Comparison of ENCODE assay signal across 31 mouse cellular contexts in the genomic region with DNA sequence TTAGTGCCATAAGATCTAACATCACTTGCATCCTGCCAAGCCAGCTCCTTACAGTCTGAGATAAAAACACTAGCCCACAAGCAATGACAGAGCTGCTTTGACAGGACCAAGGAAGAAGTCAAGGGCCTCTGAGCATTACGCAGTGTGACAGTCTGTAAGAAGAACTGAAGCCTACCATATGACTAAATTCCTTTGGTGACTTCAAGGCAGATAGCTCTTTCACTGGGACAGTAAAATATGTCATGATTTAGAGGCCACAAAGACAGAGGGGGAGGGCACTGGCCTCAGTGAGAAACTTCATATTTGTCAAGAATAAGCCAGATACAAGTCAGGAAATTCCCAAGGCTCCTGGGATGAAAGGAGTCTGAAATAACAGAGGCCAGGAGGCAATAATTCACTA. TPM values are rescaled to one million over a fixed set of nuclear protein-coding genes. Genes with fewer than 3 reads are reported as not detected.
DNase-seq lines count a peak whose midpoint lies in the region; ATAC-seq and TF ChIP-seq lines count a peak whose summit lies in the region.
"Had no signal": no experiment of that assay in that cellular context is flagged by ENCODE, and none has a peak within 500 bp of the region (broad histone marks: within the 10 kb centered on the region; RNA-seq: fewer than 3 reads in every experiment).

No protein-coding gene starts in this region.

- no peak for TF ChIP-seq POLR2A in kidney, adult 2 months (IDR thresholded peaks at IDR 0.05; ENCODE audit: low read depth, low read length)

- no peak for TF ChIP-seq CTCF in kidney, adult 2 months (conservative IDR thresholded peaks at IDR 0.05; ENCODE audit: insufficient read depth, insufficient read length, low read depth, low read length)

- H3K36me3 ChIP-seq in kidney, adult 2 months (ENCODE audit: control insufficient read depth, insufficient read depth, low read length), result no peaks in the 10 kb centered on the region
- no peaks in the 10 kb centered on the region for H3K36me3 ChIP-seq in kidney, embryonic 16.5 days (ENCODE audit: insufficient read depth, low read length)
- H3K36me3 ChIP-seq: heart, embryonic 12.5 days; limb, embryonic 12.5 days had no signal

- no peaks in the 10 kb centered on the region for H3K9me3 ChIP-seq in kidney, embryonic 16.5 days (ENCODE audit: low read length)
- H3K9me3 ChIP-seq: heart, embryonic 12.5 days; limb, embryonic 12.5 days had no signal

- H3K4me1 ChIP-seq in kidney, adult 2 months (ENCODE audit: control insufficient read depth, insufficient read depth, low read length), result no peaks in the 10 kb centered on the region
- 0 out of 2 replicates have a peak, but pooled peaks cover 4% of the 10 kb centered on the region for H3K4me1 ChIP-seq in kidney, embryonic 16.5 days (ENCODE audit: insufficient read depth, low read length)
- H3K4me1 ChIP-seq: heart, embryonic 12.5 days; limb, embryonic 12.5 days had no signal

- WGBS in kidney, adult 2 months, result 85% methylated on average over 1 of the region's 1 CpGs
- 65% methylated on average over 1 of the region's 1 CpGs for WGBS in kidney, embryonic 16.5 days

- H3K4me2 ChIP-seq in kidney, embryonic 16.5 days (replicated peaks; ENCODE audit: low read depth, low read length), result no peak overlapping the region
- H3K4me2 ChIP-seq: heart, embryonic 12.5 days; limb, embryonic 12.5 days had no signal

- H3K27ac ChIP-seq in kidney, adult 2 months (ENCODE audit: insufficient read depth, low read depth, low read length), result no peak overlapping the region
- peak overlapping the region; percentile 47; the same call in 1 of the 2 replicates for H3K27ac ChIP-seq in kidney, embryonic 16.5 days (ENCODE audit: low read length)
- H3K27ac ChIP-seq: hindbrain, postnatal 0 days; limb, embryonic 12.5 days; liver, embryonic 14.5 days had no signal

- no peaks in the 10 kb centered on the region for H3K27me3 ChIP-seq in kidney, adult 2 months (replicated peaks; ENCODE audit: control insufficient read depth, insufficient read depth, low read length)
- H3K27me3 ChIP-seq in kidney, embryonic 16.5 days (ENCODE audit: insufficient read depth, low read length), result no peaks in the 10 kb centered on the region
- H3K27me3 ChIP-seq: heart, embryonic 12.5 days; limb, embryonic 12.5 days had no signal

- no peak overlapping the region for H3K9ac ChIP-seq in kidney, embryonic 16.5 days (replicated peaks; ENCODE audit: low read length)
- H3K9ac ChIP-seq: heart, embryonic 12.5 days; limb, embryonic 12.5 days; liver, embryonic 14.5 days had no signal

- peak; percentile 45 for DNase-seq in kidney, adult 2 months
- DNase-seq in kidney, adult 18-20 months, result no peak
- peak; percentile 27 for DNase-seq in adrenal gland, postnatal 10 days
- DNase-seq in adrenal gland, postnatal 14 days, result peak; percentile 61
- no peak for DNase-seq in frontal cortex, postnatal 36 days (ENCODE audit: low spot score in 2 of 2)
- no peak for DNase-seq in thymus, postnatal 36 days
- DNase-seq: cerebellum, adult 9-10 months; gastrocnemius, postnatal 14 days; heart, adult 11 months; heart, postnatal 14 days; layer of hippocampus, postnatal 36 days; lung, postnatal 10 days; midbrain, embryonic 14.5 days had no signal

- H3K4me3 ChIP-seq in kidney, adult 2 months (ENCODE audit: insufficient read depth, low read depth, low read length), result no peak overlapping the region
- H3K4me3 ChIP-seq in kidney, embryonic 16.5 days (ENCODE audit: low read length), result no peak overlapping the region
- H3K4me3 ChIP-seq: heart, embryonic 12.5 days; limb, embryonic 12.5 days had no signal

- peak; percentile 90 for ATAC-seq in kidney, embryonic 16.5 days (ENCODE audit: low FRiP score, low TSS enrichment)
- ATAC-seq in inflammation-experienced regulatory T-cells, adult 6 months, result no peak
- ATAC-seq: forebrain, embryonic 14.5 days; hindbrain, postnatal 0 days; intestine, postnatal 0 days had no signal

RNA-seq across cellular contexts. Expression of gene Adh4, which starts 7.3 kb away (rescaled TPM):
- polyA plus RNA-seq in kidney, adult 2 months (2012; rRNA removed), result 0.08 and 0.31 TPM in 2 replicates
- total RNA-seq in adrenal gland, postnatal 10 days (2021), result 1 to 10 TPM; 3.6 to 4.4 TPM
- 1.6 and 13.8 TPM in 2 replicates for total RNA-seq in adrenal gland, postnatal 14 days (2021)
- polyA plus RNA-seq in kidney, embryonic 16.5 days (2015; fragmentation: Nextera tagmentation; extraction: Ambion mirVana), result not detected in 2 replicates
- polyA plus RNA-seq in inflammation-experienced regulatory T-cells, adult 6 months (2017; shearing (Covaris generic)), result under 1 TPM in 1 of 3 experiments, not detected in 2; 0.34 TPM
- total RNA-seq: gastrocnemius, postnatal 14 days; heart, postnatal 14 days; hindbrain, postnatal 0 days; layer of hippocampus, adult 8-10 months; layer of hippocampus, postnatal 36 days; left cerebral cortex, postnatal 10 days; megakaryocyte, adult 5-6 weeks; MEL had no signal
- polyA plus RNA-seq: brain, embryonic 14.5 days; C2C12; embryonic facial prominence, embryonic 14.5 days; forebrain, embryonic 14.5 days; heart, embryonic 12.5 days; hindbrain, embryonic 11.5 days; hindbrain, postnatal 0 days; limb, embryonic 12.5 days; midbrain, embryonic 14.5 days; neural tube, embryonic 11.5 days; spleen, adult 2 months had no signal

RNA-seq across cellular contexts. Expression of gene Adh5, which starts 35.0 kb away (rescaled TPM):
- polyA plus RNA-seq in kidney, adult 2 months (2012; rRNA removed), result 82.6 and 107 TPM in 2 replicates
- 100 to 1,000 TPM; 209 TPM for total RNA-seq in adrenal gland, postnatal 10 days (2021)
- total RNA-seq in adrenal gland, postnatal 14 days (2021), result 180 and 201 TPM in 2 replicates
- 258 and 276 TPM in 2 replicates for polyA plus RNA-seq in kidney, embryonic 16.5 days (2015; fragmentation: Nextera tagmentation; extraction: Ambion mirVana)
- 100 to 1,000 TPM; 113 to 118 (median 116) TPM for polyA plus RNA-seq in inflammation-experienced regulatory T-cells, adult 6 months (2017; shearing (Covaris generic))

Comparison
In these comparisons a context has a peak if more than half of its experiments do, and no peak if none do; other contexts are left out.
1. DNase-seq: peak in kidney, adult 2 months (single experiment), adrenal gland, postnatal 10 days (single experiment) and adrenal gland, postnatal 14 days (single experiment); none in kidney, adult 18-20 months (single experiment), frontal cortex, postnatal 36 days (0 of 2) and thymus, postnatal 36 days (0 of 2).